In the genomic region with DNA sequence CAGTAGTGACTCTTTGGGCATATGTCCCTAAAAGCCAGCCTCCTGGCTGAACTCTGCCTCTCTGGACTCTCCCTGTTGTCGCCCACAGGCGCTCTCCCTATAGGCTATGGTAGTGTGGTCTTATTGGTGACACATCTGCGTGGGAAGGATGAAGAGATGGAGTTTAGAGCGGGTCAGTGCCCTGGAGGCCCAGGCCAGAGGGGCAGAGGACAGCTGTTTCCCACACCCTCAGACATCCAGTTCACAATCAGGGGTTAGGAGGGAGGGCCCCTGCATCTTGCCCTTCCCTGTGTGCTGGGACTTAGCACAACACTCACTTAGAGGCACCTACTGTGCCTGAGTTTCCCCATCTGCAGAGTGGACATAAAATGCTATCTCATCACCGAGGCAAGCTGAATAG, we compare ENCODE assay signal across 16 mouse cellular contexts.
"Had no signal": no experiment of that assay in that cellular context is flagged by ENCODE, and none has a peak within 500 bp of the region (broad histone marks: within the 10 kb centered on the region; RNA-seq: fewer than 3 reads in every experiment).

No protein-coding gene starts in this region.

- H3K27me3 ChIP-seq: limb, embryonic 12.5 days; limb, embryonic 15.5 days; midbrain, embryonic 13.5 days had no signal

- H3K4me1 ChIP-seq: megakaryocyte, embryonic 14.5 days; midbrain, embryonic 13.5 days had no signal

- ATAC-seq: lung, postnatal 0 days; midbrain, embryonic 13.5 days; midbrain, embryonic 16.5 days had no signal

- H3K4me3 ChIP-seq: limb, embryonic 12.5 days; limb, embryonic 15.5 days; liver, embryonic 13.5 days; megakaryocyte, embryonic 14.5 days; midbrain, embryonic 10.5 days; midbrain, embryonic 13.5 days had no signal

- H3K9ac ChIP-seq: limb, embryonic 15.5 days; liver, embryonic 13.5 days; lung, embryonic 14.5 days; midbrain, embryonic 13.5 days had no signal

- H3K27ac ChIP-seq: limb, embryonic 12.5 days; limb, embryonic 15.5 days; liver, embryonic 13.5 days; macrophage; midbrain, embryonic 10.5 days; midbrain, embryonic 13.5 days had no signal

- DNase-seq: kidney, adult 18-20 months; kidney, adult 9 months; kidney, postnatal 14 days; kidney, postnatal 4 days; liver, embryonic 13.5 days; lung, embryonic 14.5 days; thymus, adult 18-20 months; thymus, postnatal 36 days had no signal

- H3K36me3 ChIP-seq: liver, embryonic 13.5 days; midbrain, embryonic 10.5 days; midbrain, embryonic 13.5 days had no signal
